Comparison of ENCODE assay signal across 16 mouse cellular contexts in the genomic region with DNA sequence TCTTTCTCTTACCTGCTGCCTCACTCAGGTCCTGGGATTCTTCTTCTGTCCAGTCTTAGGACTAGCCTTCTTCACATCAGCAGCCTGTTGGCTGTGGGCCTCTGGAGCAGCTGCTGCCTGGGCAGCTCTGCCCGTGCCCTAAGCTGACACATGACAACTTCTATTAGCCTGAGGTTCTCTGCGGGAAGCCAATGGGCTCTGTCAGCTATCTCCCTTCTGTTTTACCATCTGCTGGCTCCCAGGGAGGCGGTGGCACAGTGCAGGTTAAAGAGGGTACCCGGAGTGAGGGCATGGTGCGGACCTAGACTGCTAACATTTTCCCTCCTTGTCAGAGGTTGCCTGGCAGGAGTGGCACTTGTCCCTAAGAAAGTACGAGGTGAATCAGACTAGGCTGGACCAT. TPM values are rescaled to one million over a fixed set of nuclear protein-coding genes. Genes with fewer than 3 reads are reported as not detected.
DNase-seq lines count a peak whose midpoint lies in the region; ATAC-seq and TF ChIP-seq lines count a peak whose summit lies in the region.
"Had no signal": no experiment of that assay in that cellular context is flagged by ENCODE, and none has a peak within 500 bp of the region (broad histone marks: within the 10 kb centered on the region; RNA-seq: fewer than 3 reads in every experiment).

No protein-coding gene starts in this region.

- H3K4me1 ChIP-seq in hindbrain, embryonic 16.5 days (ENCODE audit: control insufficient read depth, insufficient read depth, low read depth, low read length) = peaks cover 5% of the 10 kb centered on the region
- peaks cover 11% of the 10 kb centered on the region; the same call in 1 of the 2 replicates for H3K4me1 ChIP-seq in hindbrain, embryonic 14.5 days (replicated peaks; ENCODE audit: control insufficient read depth, insufficient read depth, low read length)
- peaks cover 11% of the 10 kb centered on the region for H3K4me1 ChIP-seq in cerebellum, adult 2 months (ENCODE audit: control insufficient read depth, insufficient read depth, low read length)
- H3K4me1 ChIP-seq: lung, embryonic 15.5 days; megakaryocyte, embryonic 14.5 days had no signal

- H3K27me3 ChIP-seq in hindbrain, embryonic 16.5 days (replicated peaks; ENCODE audit: control insufficient read depth, insufficient read depth, low read length) = no peaks in the 10 kb centered on the region
- no peaks in the 10 kb centered on the region for H3K27me3 ChIP-seq in hindbrain, embryonic 14.5 days (ENCODE audit: control insufficient read depth, insufficient read depth, low read length)
- no peaks in the 10 kb centered on the region for H3K27me3 ChIP-seq in cerebellum, adult 2 months (ENCODE audit: control insufficient read depth, insufficient read depth, low read length)
- H3K27me3 ChIP-seq: heart, embryonic 15.5 days; lung, embryonic 15.5 days; megakaryocyte, embryonic 14.5 days; neural tube, embryonic 15.5 days had no signal

- H3K9me3 ChIP-seq in hindbrain, embryonic 16.5 days (ENCODE audit: control insufficient read depth, low read length) = no peaks in the 10 kb centered on the region
- H3K9me3 ChIP-seq in hindbrain, embryonic 14.5 days (ENCODE audit: control insufficient read depth, low read length) = no peaks in the 10 kb centered on the region
- H3K9me3 ChIP-seq: heart, embryonic 15.5 days; lung, embryonic 15.5 days; neural tube, embryonic 15.5 days had no signal

- H3K27ac ChIP-seq in hindbrain, embryonic 16.5 days (ENCODE audit: low read depth, low read length) = no peak overlapping the region
- H3K27ac ChIP-seq in hindbrain, embryonic 14.5 days = no peak overlapping the region
- H3K27ac ChIP-seq in cerebellum, adult 2 months (ENCODE audit: insufficient read depth, low read length) = no peak overlapping the region
- H3K27ac ChIP-seq: heart, embryonic 15.5 days; lung, embryonic 15.5 days; neural tube, embryonic 15.5 days had no signal

- no peaks in the 10 kb centered on the region for H3K36me3 ChIP-seq in hindbrain, embryonic 16.5 days (ENCODE audit: control insufficient read depth, insufficient read depth, low read length)
- no peaks in the 10 kb centered on the region for H3K36me3 ChIP-seq in hindbrain, embryonic 14.5 days (replicated peaks; ENCODE audit: control insufficient read depth, insufficient read depth)
- H3K36me3 ChIP-seq: heart, embryonic 15.5 days; lung, embryonic 15.5 days; neural tube, embryonic 15.5 days had no signal

- H3K9ac ChIP-seq in hindbrain, embryonic 16.5 days (ENCODE audit: low read depth, low read length) = no peak overlapping the region
- H3K9ac ChIP-seq in hindbrain, embryonic 14.5 days = no peak overlapping the region
- H3K9ac ChIP-seq: heart, embryonic 15.5 days; lung, embryonic 15.5 days; neural tube, embryonic 15.5 days had no signal

- DNase-seq in hindbrain, embryonic 14.5 days (ENCODE audit: low spot score) = no peak
- peak; percentile 57 to 65 for DNase-seq in cerebellum, adult 2 months
- DNase-seq in gastrocnemius, postnatal 10 days = peak; percentile 46
- peak; percentile 72 for DNase-seq in retina, postnatal 7 days (ENCODE audit: low read depth, low spot score)
- no peak for DNase-seq in liver
- no peak for DNase-seq in heart, adult 9 months (ENCODE audit: low spot score in 2 of 2)
- DNase-seq: embryo, embryonic 11 days; kidney, postnatal 10 days; thymus, postnatal 14 days had no signal

- WGBS in hindbrain, embryonic 16.5 days = 35% methylated on average over 6 of the region's 6 CpGs
- 55% methylated on average over 6 of the region's 6 CpGs for WGBS in hindbrain, embryonic 14.5 days
- WGBS in cerebellum, adult 2 months = 15% methylated on average over 6 of the region's 6 CpGs

- no peak overlapping the region for H3K4me2 ChIP-seq in hindbrain, embryonic 16.5 days (ENCODE audit: low read length)
- no peak overlapping the region for H3K4me2 ChIP-seq in hindbrain, embryonic 14.5 days (replicated peaks)
- H3K4me2 ChIP-seq: heart, embryonic 15.5 days; lung, embryonic 15.5 days; neural tube, embryonic 15.5 days had no signal

- ATAC-seq in hindbrain, embryonic 16.5 days = peak; percentile 79
- no peak; the same call in 1 of the 2 replicates for ATAC-seq in hindbrain, embryonic 14.5 days (ENCODE audit: low FRiP score)

- H3K4me3 ChIP-seq in hindbrain, embryonic 16.5 days (ENCODE audit: low read length) = no peak overlapping the region
- H3K4me3 ChIP-seq in hindbrain, embryonic 14.5 days (replicated peaks; ENCODE audit: low read length) = no peak overlapping the region
- no peak overlapping the region for H3K4me3 ChIP-seq in cerebellum, adult 2 months (replicated peaks; ENCODE audit: insufficient read depth, low read depth, low read length)
- H3K4me3 ChIP-seq: heart, embryonic 15.5 days; lung, embryonic 15.5 days; megakaryocyte, embryonic 14.5 days; neural tube, embryonic 15.5 days had no signal

- no peak for TF ChIP-seq POLR2A in cerebellum, adult 2 months (IDR thresholded peaks at IDR 0.05; ENCODE audit: borderline replicate concordance, insufficient read depth, low read length)

- no peak for TF ChIP-seq CTCF in cerebellum, adult 2 months (IDR thresholded peaks at IDR 0.05; ENCODE audit: borderline replicate concordance, insufficient read depth, low read depth, low read length)

RNA-seq across cellular contexts. Expression of a gene that starts 39.5 kb away (rescaled TPM):
- not detected in 2 replicates for polyA plus RNA-seq in hindbrain, embryonic 16.5 days (2015; fragmentation: Nextera tagmentation; extraction: Ambion mirVana)
- not detected in 2 replicates for polyA plus RNA-seq in hindbrain, embryonic 14.5 days (2014; fragmentation: Nextera tagmentation; extraction: Ambion mirVana)
- not detected in 2 replicates for polyA plus RNA-seq in cerebellum, adult 2 months (2012; rRNA removed)
- not detected for total RNA-seq in gastrocnemius, postnatal 10 days (2021)
- total RNA-seq: liver, adult 2 months had no signal
- polyA plus RNA-seq: heart, embryonic 15.5 days; intestine, embryonic 14.5 days; liver, adult 2 months; lung, embryonic 15.5 days; neural tube, embryonic 15.5 days had no signal

Comparison
In these comparisons a context has a peak if more than half of its experiments do, and no peak if none do; other contexts are left out.
1. DNase-seq: peak in cerebellum, adult 2 months (2 of 2), gastrocnemius, postnatal 10 days (single experiment) and retina, postnatal 7 days (single experiment); none in hindbrain, embryonic 14.5 days (single experiment), liver (single experiment) and heart, adult 9 months (0 of 2).